Mouse (Mus musculus) testis, adult 2 months (tissue): Measurements from ENCODE around the gene Iqcc. TPM values are rescaled to one million over a fixed set of nuclear protein-coding genes. Genes with fewer than 3 reads are reported as not detected.

ENCODE experiments used
- H3K27ac ChIP-seq: fragments of 200-500 bp; 2 replicates; pipeline ENCODE4 v1.5.1; 2012; ENCODE audit warnings: low read depth, low read length; ENCODE audit not compliant: control insufficient read depth, insufficient read depth
- H3K27me3 ChIP-seq: fragments of 200-500 bp; 2 replicates; pipeline ENCODE4 v1.6.1; 2012; ENCODE audit warnings: mild to moderate bottlenecking, low read length, moderate library complexity; ENCODE audit not compliant: control insufficient read depth, insufficient read depth
- H3K36me3 ChIP-seq: fragments of 200-500 bp; 2 replicates; pipeline ENCODE4 v1.6.1; 2012; ENCODE audit warnings: mild to moderate bottlenecking, low read length; ENCODE audit not compliant: control insufficient read depth, insufficient read depth
- H3K4me1 ChIP-seq: fragments of 200-500 bp; 2 replicates; pipeline ENCODE4 v1.6.1; 2012; ENCODE audit warnings: low read length; ENCODE audit not compliant: control insufficient read depth, insufficient read depth
- H3K4me3 ChIP-seq: fragments of 200-500 bp; 2 replicates; pipeline ENCODE4 v1.5.1; 2012; ENCODE audit warnings: low read depth, mild to moderate bottlenecking, low read length, moderate library complexity, mixed read lengths; ENCODE audit not compliant: control insufficient read depth
- CTCF ChIP-seq: fragments of 200-500 bp; IDR thresholded peaks from 2 replicates; pipeline ENCODE4 v1.5.1; 2012; ENCODE audit warnings: low read depth, mild to moderate bottlenecking, inconsistent platforms, low read length, moderate library complexity; ENCODE audit not compliant: control insufficient read depth, insufficient read depth, insufficient replicate concordance
- POLR2A ChIP-seq: fragments of 200-500 bp; IDR thresholded peaks from 2 replicates; pipeline ENCODE4 v1.6.1; 2012; ENCODE audit warnings: low read depth, mild to moderate bottlenecking, inconsistent platforms, low read length, moderate library complexity; ENCODE audit not compliant: control insufficient read depth
- polyA plus RNA-seq: library from polyadenylated mRNA; depleted of rRNA; stranded (reverse); fragments of >200 nt; gene quantifications from 2 replicates; pipeline ENCODE4 v1.2.3, GENCODE M21; 2012

The Iqcc gene
- polyA plus RNA-seq, 1 experiment = 45.7 TPM

- Histone ChIP-seq H3K4me1 (peaks cover 3% of the 10 kb centered on the region), H3K36me3 (no peaks in the 10 kb centered on the region), H3K27me3 (no peaks in the 10 kb centered on the region), H3K27ac (no peak overlapping the region), H3K4me3 (no peak overlapping the region; the same call in 1 of the 2 replicates)
- no peak for TF ChIP-seq POLR2A
- TF ChIP-seq CTCF = peak; percentile 49; the same call in 1 of the 2 replicates
These were observed 41.9 kb downstream of the Iqcc start for GRCm38 (mm10) chr4:129576863-129577491.

GRCm38 (mm10) chr4:129575171-129575844 lies 43.6 kb downstream of the Iqcc start:
- TF ChIP-seq POLR2A (no peak), CTCF (no peak)
- Histone ChIP-seq H3K27ac (no peak overlapping the region), H3K4me1 (peaks cover 3% of the 10 kb centered on the region), H3K36me3 (no peaks in the 10 kb centered on the region), H3K27me3 (no peaks in the 10 kb centered on the region), H3K4me3 (no peak overlapping the region)

GRCm38 (mm10) chr4:129573430-129573829 lies 45.5 kb downstream of the Iqcc start, which contains the start of gene Lck:
Gene Lck, minus strand, starts transcription at chr4:129573641.
- Histone ChIP-seq H3K27ac (no peak within 1 kb of the TSS), H3K4me1 (peaks cover 3% of the 10 kb centered on the region), H3K27me3 (no peaks in the 10 kb centered on the region), H3K4me3 (no peak within 1 kb of the TSS), H3K36me3 (no peaks in the 10 kb centered on the region)
- no peak for TF ChIP-seq CTCF
- no peak for TF ChIP-seq POLR2A

GRCm38 (mm10) chr4:129573093-129573370 lies 45.9 kb downstream of the Iqcc start:
- TF ChIP-seq CTCF (no peak), POLR2A (no peak)
- H3K4me1 ChIP-seq = peaks cover 3% of the 10 kb centered on the region
- H3K4me3 ChIP-seq = no peak overlapping the region
- no peak overlapping the region for H3K27ac ChIP-seq
- H3K36me3 ChIP-seq = no peaks in the 10 kb centered on the region
- no peaks in the 10 kb centered on the region for H3K27me3 ChIP-seq

GRCm38 (mm10) chr4:129572236-129573092 lies 46.4 kb downstream of the Iqcc start:
- Histone ChIP-seq H3K27me3 (no peaks in the 10 kb centered on the region), H3K4me1 (peaks cover 3% of the 10 kb centered on the region), H3K36me3 (no peaks in the 10 kb centered on the region), H3K4me3 (no peak overlapping the region), H3K27ac (no peak overlapping the region)
- no peak for TF ChIP-seq CTCF
- no peak for TF ChIP-seq POLR2A

GRCm38 (mm10) chr4:129571551-129572084 lies 47.3 kb downstream of the Iqcc start:
- Histone ChIP-seq H3K4me1 (no peaks in the 10 kb centered on the region; the same call in 1 of the 2 replicates), H3K4me3 (no peak overlapping the region), H3K27ac (no peak overlapping the region), H3K27me3 (no peaks in the 10 kb centered on the region), H3K36me3 (no peaks in the 10 kb centered on the region)
- TF ChIP-seq CTCF (no peak), POLR2A (no peak)

GRCm38 (mm10) chr4:129570028-129570427 lies 48.9 kb downstream of the Iqcc start:
- H3K27ac ChIP-seq = no peak overlapping the region

More at GRCm38 (mm10) chr4:129570028-129570427, 48.9 kb downstream of the Iqcc start:
- TF ChIP-seq POLR2A (no peak), CTCF (no peak)
- Histone ChIP-seq H3K27me3 (no peaks in the 10 kb centered on the region), H3K4me1 (no peaks in the 10 kb centered on the region; the same call in 1 of the 2 replicates), H3K4me3 (no peak overlapping the region), H3K36me3 (no peaks in the 10 kb centered on the region)
